Mouse (Mus musculus): ENCODE measurements around the gene Camta1. TPM values are rescaled to one million over a fixed set of nuclear protein-coding genes. Genes with fewer than 3 reads are reported as not detected.

Gene Camta1
- polyA plus RNA-seq, 1 experiment = 13.4 TPM

DNA sequence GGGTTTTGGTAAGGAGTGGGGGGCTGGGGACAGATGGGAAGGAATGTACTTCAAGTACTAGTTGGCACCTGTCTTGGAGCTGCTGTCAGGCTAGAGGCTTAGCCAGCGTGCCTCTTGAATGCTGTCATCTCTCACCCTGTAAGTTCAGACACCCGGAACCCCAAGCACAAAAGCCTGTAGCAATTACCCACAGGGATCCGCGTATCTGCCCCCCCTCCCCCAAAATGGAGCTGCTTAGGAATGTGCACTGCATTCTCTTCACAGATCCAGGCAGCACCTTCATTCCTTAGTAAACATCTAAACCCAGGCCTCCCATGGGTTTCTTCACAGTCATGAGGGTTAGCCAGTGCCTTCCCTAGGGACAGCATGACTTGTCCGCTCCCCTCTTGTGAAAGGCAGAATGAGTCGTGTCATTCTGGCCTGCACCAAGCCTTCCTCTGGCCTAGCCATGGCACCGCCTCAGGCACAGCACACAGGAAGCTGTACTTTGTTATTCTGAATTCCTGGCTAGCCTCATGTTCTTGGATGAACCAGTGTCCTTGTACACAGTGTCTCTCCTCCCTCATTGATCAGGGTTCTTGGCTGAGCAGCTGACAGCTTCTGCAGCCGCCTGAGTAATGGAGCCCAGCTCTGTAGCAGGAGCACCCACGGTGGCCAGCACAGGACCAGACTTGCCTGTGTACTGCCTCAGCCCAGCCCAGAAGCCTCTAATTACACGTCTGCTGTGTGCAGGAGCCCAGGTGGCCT is 990.1 kb downstream of the Camta1 start:
- H3K4me3 ChIP-seq (replicated peaks) = no peak overlapping the region
- no peak for TF ChIP-seq GATA1 (IDR thresholded peaks at IDR 0.05; ENCODE audit: borderline replicate concordance, low read length)
- TF ChIP-seq FLI1 (IDR thresholded peaks at IDR 0.05; ENCODE audit: low read length) = no peak
- no peaks in the 10 kb centered on the region for H3K9me3 ChIP-seq
- H3K36me3 ChIP-seq (replicated peaks; ENCODE audit: low read length) = peaks cover 1% of the 10 kb centered on the region
- H3K27me3 ChIP-seq (replicated peaks) = peaks cover 34% of the 10 kb centered on the region
- peaks cover 15% of the 10 kb centered on the region for H3K4me1 ChIP-seq

DNA sequence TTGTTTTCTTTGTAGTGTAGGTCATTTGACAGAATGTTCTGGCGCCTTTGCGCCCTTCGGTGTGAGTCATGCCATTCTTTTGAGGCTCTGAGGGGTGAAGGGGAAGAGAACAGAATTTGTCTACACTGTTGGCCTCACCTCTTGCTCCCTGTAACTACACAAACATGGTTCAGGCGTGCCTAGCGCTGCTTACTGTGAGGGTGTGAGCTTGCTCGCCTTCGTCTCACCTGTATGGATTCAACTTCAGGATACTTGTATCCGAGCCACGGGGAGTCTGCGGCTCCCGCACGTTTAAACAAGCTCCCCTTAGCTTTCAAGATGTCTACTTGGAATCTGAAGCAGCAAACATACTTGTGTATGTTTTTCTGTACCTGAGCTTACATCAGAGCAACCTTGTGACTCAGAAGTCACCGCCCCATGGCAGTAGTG is 990.7 kb downstream of the Camta1 start:
- TF ChIP-seq GATA1 (IDR thresholded peaks at IDR 0.05; ENCODE audit: borderline replicate concordance, low read length) = no peak
- TF ChIP-seq FLI1 (IDR thresholded peaks at IDR 0.05; ENCODE audit: low read length) = no peak
- Histone ChIP-seq H3K9me3 (no peaks in the 10 kb centered on the region), H3K27me3 (replicated peaks) (peaks cover 39% of the 10 kb centered on the region), H3K4me1 (peaks cover 15% of the 10 kb centered on the region), H3K4me3 (replicated peaks) (no peak overlapping the region), H3K36me3 (replicated peaks; ENCODE audit: low read length) (peaks cover 7% of the 10 kb centered on the region)

DNA sequence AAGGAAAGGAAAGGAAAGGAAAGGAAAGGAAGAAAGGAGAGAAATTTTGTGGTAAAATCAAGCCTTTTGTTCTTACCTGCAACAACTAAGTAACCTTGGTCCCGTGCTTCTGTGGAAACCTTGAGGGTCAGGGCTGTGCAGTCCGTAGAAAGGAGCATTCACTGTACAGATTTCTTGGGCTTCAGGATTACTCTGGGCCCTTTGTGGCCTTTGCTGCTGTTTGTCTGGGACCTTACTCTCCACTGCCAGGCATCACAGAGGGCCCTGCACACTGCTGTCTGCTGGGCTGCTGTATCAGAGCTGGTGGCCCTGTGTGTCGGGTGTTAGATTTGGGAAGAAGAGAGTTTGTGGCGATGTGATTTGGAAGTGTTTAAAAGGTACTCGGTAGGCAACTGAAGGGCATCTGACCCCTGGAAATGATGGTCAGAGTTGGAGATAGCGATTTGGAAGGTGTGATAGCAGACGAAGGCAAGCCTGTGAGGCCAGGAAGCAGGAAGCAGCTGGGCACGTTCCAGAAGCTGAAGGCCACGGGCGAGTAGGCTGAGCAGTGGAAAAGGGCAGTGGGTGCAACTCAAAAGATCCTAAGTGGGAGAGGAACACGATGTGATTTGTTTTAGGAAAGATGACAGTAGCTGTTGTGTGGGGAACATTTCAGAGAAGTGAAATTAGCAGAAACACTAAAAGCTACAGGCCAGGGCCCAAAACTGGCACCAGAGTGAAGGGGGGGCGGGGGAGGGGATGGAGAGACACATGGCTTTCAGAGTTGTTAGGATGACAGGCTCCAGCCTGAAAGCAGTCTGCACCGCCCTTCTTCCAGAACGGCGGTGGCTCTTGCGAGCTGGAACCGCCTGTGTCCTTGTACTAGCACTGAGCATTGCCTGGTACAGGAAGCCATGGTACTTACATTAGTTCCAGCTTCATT is 992.1 kb downstream of the Camta1 start:
- Histone ChIP-seq H3K36me3 (replicated peaks; ENCODE audit: low read length) (peaks cover 7% of the 10 kb centered on the region), H3K4me3 (replicated peaks) (no peak overlapping the region), H3K27me3 (replicated peaks) (peaks cover 40% of the 10 kb centered on the region), H3K9me3 (no peaks in the 10 kb centered on the region), H3K4me1 (peaks cover 15% of the 10 kb centered on the region)
- no peak for TF ChIP-seq GATA1 (IDR thresholded peaks at IDR 0.05; ENCODE audit: borderline replicate concordance, low read length)
- TF ChIP-seq FLI1 (IDR thresholded peaks at IDR 0.05; ENCODE audit: low read length) = no peak

DNA sequence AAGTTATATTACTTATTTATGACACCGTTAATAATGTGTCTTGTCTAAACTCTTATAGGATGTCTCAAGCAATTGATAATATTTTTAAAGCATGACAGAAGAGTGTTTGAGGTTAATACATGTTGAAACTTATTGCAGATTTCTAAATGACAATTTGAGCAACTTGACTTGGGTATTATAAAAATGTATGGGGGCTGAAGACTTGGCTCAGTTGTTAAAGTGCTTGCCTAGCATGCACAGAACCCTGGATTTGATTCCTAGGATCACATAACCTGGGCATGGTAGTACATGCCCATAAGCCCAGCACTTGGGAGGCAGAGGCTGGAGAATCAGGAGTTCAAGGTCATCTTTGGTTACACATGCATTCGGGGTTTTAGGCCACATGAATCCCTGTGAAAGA is 992.8 kb downstream of the Camta1 start:
- no peak for TF ChIP-seq GATA1 (IDR thresholded peaks at IDR 0.05; ENCODE audit: borderline replicate concordance, low read length)
- no peak for TF ChIP-seq FLI1 (IDR thresholded peaks at IDR 0.05; ENCODE audit: low read length)
- Histone ChIP-seq H3K4me3 (replicated peaks) (no peak overlapping the region), H3K9me3 (no peaks in the 10 kb centered on the region), H3K4me1 (peaks cover 15% of the 10 kb centered on the region), H3K27me3 (replicated peaks) (peaks cover 40% of the 10 kb centered on the region), H3K36me3 (replicated peaks; ENCODE audit: low read length) (peaks cover 7% of the 10 kb centered on the region)

DNA sequence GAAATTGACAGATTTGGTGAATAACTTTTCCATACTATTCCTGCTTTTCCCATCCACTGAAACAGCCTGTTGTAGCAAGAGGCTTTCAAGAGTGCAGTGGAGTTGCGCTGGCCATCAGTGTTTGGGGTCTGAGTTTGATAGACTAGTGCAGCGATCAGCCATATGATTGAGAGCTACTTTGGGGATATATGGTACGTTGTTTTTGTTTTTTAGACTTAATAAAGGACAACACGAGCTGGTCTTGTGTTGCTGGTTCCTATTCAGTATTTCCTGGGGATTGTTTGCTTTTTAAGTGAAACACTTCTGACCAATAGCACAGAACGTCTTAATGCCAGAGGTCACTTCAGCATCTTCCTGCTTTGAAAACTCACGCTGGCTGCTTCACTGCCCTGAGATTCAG is 993.5 kb downstream of the Camta1 start:
- Histone ChIP-seq H3K4me1 (peaks cover 15% of the 10 kb centered on the region), H3K4me3 (replicated peaks) (no peak overlapping the region), H3K27me3 (replicated peaks) (peaks cover 36% of the 10 kb centered on the region), H3K9me3 (no peaks in the 10 kb centered on the region), H3K36me3 (replicated peaks; ENCODE audit: low read length) (peaks cover 7% of the 10 kb centered on the region)
- TF ChIP-seq GATA1 (IDR thresholded peaks at IDR 0.05; ENCODE audit: borderline replicate concordance, low read length) = no peak
- TF ChIP-seq FLI1 (IDR thresholded peaks at IDR 0.05; ENCODE audit: low read length) = no peak

Other genes starting within 250 kb of the Camta1 start
- gene Dnajc11, start 71.8 kb upstream of the Camta1 start, polyA plus RNA-seq (2012; ENCODE audit: insufficient read depth, low replicate concordance) = 22.6 and 28.7 TPM in 2 replicates
- gene Thap3, start 127.1 kb upstream of the Camta1 start, polyA plus RNA-seq (2012; ENCODE audit: insufficient read depth, low replicate concordance) = 27.3 and 48.0 TPM in 2 replicates
- gene Phf13, start 134.4 kb upstream of the Camta1 start, polyA plus RNA-seq (2012; ENCODE audit: insufficient read depth, low replicate concordance) = 3.9 and 7.9 TPM in 2 replicates
- 4.4 and 7.1 TPM in 2 replicates for gene Klhl21, start 146.9 kb upstream of the Camta1 start, polyA plus RNA-seq (2012; ENCODE audit: insufficient read depth, low replicate concordance)
- gene Zbtb48, start 165.8 kb upstream of the Camta1 start, polyA plus RNA-seq (2012; ENCODE audit: insufficient read depth, low replicate concordance) = 3.8 and 4.3 TPM in 2 replicates
- gene Tas1r1, start 176.7 kb upstream of the Camta1 start, polyA plus RNA-seq (2012; ENCODE audit: insufficient read depth, low replicate concordance) = 0.34 TPM in 1 of 2 replicates, not detected in the other
- 7.7 and 25.0 TPM in 2 replicates for gene Nol9, start 177.4 kb upstream of the Camta1 start, polyA plus RNA-seq (2012; ENCODE audit: insufficient read depth, low replicate concordance)
- gene Plekhg5, start 210.6 kb upstream of the Camta1 start, polyA plus RNA-seq (2012; ENCODE audit: insufficient read depth, low replicate concordance) = 3.6 and 5.5 TPM in 2 replicates